Mouse (Mus musculus) lung, postnatal 25 days (tissue): Measurements from ENCODE around the gene Ccdc38.

ENCODE experiments used
- DNase-seq: peaks from one replicate; pipeline ENCODE4 v3.0.0; 2022; ENCODE audit warnings: low spot score

Ccdc38 gene

DNA sequence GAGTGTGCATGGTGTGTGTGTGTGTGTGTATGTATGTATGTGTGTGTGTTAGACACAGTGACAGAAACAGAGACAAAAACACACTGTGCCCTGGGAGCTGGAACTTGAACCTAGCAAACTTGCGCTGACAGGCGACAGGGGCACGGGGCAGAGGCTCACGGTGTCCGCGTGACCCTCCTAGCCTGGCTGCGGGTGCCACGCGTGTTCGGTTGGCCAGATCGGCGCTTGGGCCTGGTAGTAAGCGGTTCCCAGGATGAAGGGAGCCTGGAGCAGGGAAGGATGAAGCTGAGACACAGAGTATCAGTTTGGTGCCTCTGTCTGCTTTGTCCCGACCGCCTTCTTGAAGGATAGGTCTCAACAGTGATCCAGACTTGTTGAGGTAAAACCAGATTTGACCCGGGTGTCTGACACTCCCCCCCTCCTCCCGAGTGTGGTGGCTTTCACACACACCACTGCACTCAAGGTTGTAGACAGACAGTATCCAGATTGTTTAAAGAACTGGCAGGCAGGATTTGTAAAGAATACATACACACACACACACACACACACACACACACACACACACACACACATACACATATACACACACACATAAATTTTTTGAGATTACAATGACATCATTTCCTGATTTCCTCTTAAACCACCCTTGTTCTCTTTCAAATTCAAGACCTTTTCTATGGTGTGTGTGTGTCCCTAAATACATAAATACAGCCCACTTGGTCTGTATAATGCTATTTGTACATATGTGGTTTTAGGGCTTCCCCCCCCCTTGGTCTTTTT is at the start of gene Ccdc38:
Ccdc38 (plus strand) TSS at position 202 of the 780 bp plus-strand sequence.
- no peak for DNase-seq

DNA sequence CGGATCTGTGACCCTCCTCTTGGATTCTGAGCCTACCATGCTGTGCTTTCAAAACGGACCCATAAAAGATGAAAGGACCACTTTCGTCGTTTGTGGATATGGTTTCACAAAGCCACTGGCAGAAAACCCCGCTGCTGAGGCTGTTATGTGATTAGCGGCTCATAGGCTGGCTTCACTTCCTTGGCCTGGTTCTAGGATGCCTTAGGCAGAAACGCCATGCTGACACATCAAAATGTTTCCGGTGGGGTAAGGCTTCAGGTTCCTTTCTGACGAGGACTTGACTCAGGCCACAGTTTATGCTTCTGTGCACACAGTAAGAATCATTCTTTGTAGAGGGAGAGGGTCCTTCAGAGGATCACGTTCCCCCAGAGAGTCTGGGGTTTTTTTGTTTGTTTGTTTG is 39.6 kb upstream of the Ccdc38 start:
- no peak for DNase-seq

GRCm38 (mm10) chr10:93501346-93501745 is 39.1 kb upstream of the Ccdc38 start:
- no peak for DNase-seq

DNA sequence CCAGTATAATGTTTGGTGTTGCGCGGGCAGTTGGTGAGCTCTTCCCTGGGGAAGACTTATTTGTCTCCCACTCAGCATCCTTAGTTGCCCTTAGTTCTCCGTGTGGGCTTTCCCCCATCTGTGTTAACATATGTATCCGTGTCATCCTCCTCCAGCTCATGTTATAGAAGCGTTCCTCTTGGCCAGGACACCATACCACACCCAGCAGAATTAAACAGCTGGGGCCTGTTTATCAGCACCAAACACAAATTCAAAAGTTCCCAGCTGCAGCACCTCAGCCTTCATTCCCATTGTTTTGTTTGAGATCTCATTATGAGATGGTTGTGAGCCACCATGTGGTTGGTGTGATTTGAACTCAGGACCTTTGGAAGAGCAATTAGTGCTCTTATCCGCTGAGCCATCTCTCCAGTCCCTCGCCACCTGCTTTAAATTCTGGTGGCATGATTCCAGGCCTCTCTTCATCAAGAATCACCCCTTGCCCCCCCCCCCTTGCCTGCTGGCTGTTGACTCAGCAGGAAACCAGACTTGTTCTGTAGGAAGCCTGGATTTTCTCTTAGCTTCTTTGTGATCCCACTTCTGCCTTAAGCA is 32.0 kb upstream of the Ccdc38 start:
- no peak for DNase-seq

GRCm38 (mm10) chr10:93509532-93510153 is 30.8 kb upstream of the Ccdc38 start:
- DNase-seq, result no peak

GRCm38 (mm10) chr10:93515419-93515818 is 25.0 kb upstream of the Ccdc38 start:
- no peak for DNase-seq

DNA sequence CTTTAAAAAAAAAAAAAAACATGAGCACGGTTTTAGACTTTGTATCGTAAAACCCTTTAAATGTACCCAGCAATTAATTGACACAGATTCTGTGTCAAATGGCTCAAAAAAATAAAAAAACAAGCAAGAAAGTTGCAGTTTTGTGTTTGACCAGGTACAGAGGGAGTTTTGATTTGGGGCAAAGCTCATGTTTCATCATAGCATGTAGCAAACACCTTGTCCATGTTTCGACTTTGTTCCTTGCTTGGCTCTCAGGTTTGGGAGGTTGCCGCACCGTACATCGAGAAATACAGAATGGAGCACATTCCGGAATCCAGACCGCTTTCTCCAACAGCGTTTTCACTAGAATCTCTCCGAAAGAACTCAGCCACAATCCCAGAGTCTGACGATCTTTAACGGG is 24.5 kb upstream of the Ccdc38 start:
- no peak for DNase-seq

GRCm38 (mm10) chr10:93517754-93518153 is 22.7 kb upstream of the Ccdc38 start:
- DNase-seq, result no peak

DNA sequence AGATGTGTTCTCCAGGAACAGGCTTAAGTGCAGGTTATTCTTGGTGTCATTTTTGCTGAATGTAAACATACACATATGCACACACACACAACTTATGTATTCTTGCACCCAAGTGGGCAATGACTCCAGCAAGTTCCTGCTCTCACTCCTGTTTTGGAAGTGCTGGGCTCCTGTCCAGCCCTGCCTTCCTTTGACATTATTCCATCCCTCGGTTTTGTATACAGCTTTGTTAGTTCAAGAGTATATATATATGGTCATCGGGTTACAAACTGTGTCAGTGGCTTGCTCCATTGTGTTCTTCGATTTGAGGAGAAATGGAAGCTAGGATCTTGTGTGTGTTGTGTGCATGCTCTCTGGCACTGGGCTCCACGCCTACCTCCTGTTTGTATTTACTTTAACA is 22.2 kb upstream of the Ccdc38 start:
- DNase-seq, result no peak

- DNase-seq, result no peak
Measured at GRCm38 (mm10) chr10:93518620-93519019, 21.8 kb upstream of the Ccdc38 start.

GRCm38 (mm10) chr10:93519159-93519558 is 21.3 kb upstream of the Ccdc38 start:
- DNase-seq, result no peak

DNA sequence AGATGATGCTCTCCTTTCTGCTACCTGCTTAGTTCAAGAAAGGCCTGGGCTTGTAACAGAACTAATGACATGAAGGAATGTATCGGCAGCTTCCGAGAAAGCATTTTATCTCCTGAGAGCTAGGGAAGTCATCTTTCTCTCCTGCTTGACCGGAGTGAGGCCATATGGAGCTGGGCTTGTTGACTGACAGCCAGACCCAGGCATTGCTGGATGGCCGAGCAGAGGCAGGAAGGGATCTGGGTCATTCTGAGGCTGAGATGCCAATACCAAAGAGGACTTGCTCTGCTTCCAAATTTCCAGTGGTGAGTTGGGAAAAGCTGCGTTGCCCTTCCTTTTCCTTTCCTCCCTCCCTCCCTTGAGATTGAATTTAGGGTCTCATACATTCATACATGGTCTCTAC is 20.7 kb upstream of the Ccdc38 start:
- no peak for DNase-seq

GRCm38 (mm10) chr10:93520994-93521393 is 19.4 kb upstream of the Ccdc38 start:
- no peak for DNase-seq

DNA sequence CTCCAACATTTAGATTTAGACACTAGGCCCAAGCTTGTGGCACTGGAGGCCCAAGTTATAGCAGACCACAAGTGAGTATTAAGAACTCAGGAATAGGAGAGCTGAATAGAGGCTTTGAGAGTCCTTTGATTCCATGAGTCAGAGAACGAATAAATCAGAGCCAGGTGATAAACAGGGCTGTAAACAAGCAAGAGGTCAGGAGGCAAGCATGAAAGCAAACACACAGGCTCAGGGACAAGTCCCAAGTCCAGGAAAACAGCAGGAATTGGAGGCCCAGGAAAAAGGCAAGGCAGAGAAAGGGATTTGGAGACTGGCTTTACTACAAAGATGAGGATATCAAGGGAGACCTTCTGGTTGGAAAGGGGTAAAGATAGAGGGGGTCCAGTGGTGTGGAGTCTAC is 15.1 kb upstream of the Ccdc38 start:
- DNase-seq, result no peak

DNA sequence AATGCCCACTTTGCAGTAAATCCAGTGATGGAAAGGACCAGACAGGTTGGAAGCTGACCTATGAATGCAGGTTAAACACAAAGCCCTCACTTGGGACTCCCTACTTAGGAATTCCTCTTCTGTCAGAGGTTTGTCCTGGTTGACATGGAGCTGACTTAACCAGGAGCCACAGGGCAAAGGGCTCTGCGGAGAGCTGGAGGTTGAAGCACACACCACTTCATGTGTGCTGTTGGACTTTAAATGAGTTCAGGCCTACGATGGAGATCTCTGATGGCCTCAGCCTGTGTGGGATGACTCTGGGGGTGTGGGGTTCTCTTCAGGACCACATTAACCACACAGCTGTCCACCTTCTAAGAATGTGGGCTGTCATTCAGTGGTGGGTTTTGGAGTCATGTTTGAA is 2.1 kb upstream of the Ccdc38 start:
- DNase-seq, result no peak

DNA sequence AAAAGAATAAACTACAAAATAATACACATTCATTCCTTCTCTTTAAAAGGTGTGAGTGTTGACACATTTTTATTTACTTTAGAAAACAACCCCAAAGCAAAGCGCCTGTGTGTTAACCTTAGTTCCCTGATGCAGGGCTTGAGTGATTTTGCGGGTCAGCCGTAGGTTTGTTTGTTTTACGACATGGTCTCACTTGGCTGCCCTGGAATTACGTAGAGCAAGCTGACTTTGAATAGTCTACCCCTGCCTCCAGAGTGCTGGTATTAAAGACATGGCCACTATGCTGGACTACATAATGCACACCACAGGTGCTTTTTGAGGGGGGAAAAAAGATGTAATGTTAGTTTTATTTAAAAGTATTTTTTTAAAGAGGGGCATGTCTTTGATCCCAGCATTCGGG is 1.6 kb upstream of the Ccdc38 start:
- no peak for DNase-seq

DNA sequence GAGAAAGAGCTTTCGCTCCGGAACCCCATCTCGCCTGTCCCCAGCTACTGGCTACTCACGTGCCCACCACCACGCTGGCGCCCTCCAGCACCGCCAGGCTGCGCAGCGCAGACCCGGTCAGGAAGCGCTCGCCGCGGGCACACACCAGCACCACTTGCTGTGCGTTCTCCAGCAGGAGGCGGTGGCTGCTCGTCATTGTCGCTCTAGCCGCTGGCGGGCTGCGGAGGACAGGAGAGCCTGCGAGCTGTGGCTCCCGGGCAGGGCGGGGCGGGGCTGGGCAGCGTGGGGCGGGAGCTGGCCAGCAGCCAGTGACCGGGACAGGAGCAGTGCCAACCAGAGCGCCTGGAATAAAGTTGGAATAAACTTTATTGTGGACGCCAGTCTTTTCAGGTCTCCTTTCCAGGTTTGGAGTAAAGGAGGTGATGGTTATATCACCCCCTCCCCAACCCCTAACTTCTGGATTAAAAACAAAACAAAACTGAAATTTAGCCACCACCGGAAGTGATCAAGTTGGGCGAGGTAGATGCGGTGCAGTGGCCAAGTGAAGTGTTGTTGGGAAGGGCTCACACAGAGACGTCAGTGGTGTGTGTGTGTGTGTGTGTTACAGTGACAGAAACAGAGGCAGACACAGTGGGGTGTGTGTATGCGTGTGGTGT is 529 bp upstream of the Ccdc38 start, which contains the start of gene Amdhd1:
Amdhd1 (minus strand) TSS at position 259 of the 656 bp plus-strand sequence.
- DNase-seq, result peak; percentile 90

GRCm38 (mm10) chr10:93541585-93541984 is 1.2 kb downstream of the Ccdc38 start:
- DNase-seq, result no peak

DNA sequence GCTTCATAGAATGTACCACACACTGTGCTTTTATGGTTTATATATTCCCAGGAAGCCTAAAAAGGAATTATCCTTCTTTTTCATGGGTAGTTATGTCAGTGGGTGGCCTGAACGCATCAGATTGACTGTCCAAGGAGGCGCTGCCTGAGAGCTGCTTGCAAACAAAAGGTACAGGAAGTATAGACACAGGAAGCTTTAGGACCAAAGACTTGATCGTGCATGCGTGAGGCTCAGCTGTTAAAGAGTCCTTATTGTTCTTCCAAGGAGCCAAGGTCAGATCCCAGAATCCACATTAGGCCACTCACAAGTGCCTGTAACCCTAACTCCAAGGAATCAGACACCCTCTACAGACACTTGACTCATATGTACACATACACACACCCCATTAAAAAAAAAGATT is 1.9 kb downstream of the Ccdc38 start:
- DNase-seq, result no peak

GRCm38 (mm10) chr10:93543176-93543575 is 2.7 kb downstream of the Ccdc38 start:
- no peak for DNase-seq

DNA sequence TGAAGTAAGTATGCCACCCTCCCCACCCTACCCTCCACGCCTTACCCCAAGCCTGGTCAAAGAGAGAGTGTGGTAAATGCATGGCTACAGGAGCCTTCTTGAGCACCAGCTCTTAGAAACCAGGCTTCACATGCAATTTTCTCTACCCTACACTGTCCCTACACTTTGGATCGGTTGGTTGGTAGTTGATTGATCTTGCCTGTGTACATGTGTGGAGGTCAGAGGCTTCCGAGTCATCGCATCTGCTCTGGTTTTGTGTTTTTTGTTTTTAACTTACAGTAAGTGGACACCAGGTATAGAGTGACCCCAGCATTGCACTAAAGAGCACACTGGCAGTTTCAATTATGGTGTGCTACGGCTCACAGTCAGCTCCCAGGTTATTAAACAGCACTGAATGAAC is 3.7 kb downstream of the Ccdc38 start:
- no peak for DNase-seq

GRCm38 (mm10) chr10:93547741-93548270 is 7.4 kb downstream of the Ccdc38 start:
- no peak for DNase-seq

- peak; percentile 74 for DNase-seq
Measured at GRCm38 (mm10) chr10:93548991-93549390, 8.6 kb downstream of the Ccdc38 start.
